Mouse (Mus musculus) liver, embryonic 15.5 days (tissue): ENCODE data around the gene Ndufa3. TPM values are rescaled to one million over a fixed set of nuclear protein-coding genes. Genes with fewer than 3 reads are reported as not detected.
A peak's percentile ranks its signal among the peaks of the same experiment; 100 is the strongest.

Experiments used
- ATAC-seq: fragments of 200-750 bp; cut with Nextera tagmentation; 2 replicates; pipeline ENCODE4 v1.8.0; 2017; ENCODE audit warnings: moderate number of reproducible peaks, mild to moderate bottlenecking, moderate library complexity; ENCODE audit not compliant: insufficient read depth
- H3K27ac ChIP-seq: fragments of 300-500 bp; sonication (generic); replicated peaks from 2 replicates; pipeline ENCODE4 v1.5.1; 2015; ENCODE audit warnings: mild to moderate bottlenecking, inconsistent platforms
- H3K27me3 ChIP-seq: fragments of 300-500 bp; sonication (generic); 2 replicates; pipeline ENCODE4 v1.6.1; 2015; ENCODE audit warnings: mild to moderate bottlenecking, inconsistent platforms
- H3K36me3 ChIP-seq: fragments of 300-500 bp; sonication (generic); replicated peaks from 2 replicates; pipeline ENCODE4 v1.6.1; 2015; ENCODE audit warnings: moderate library complexity, mild to moderate bottlenecking, inconsistent platforms
- H3K4me1 ChIP-seq: fragments of 300-500 bp; sonication (generic); replicated peaks from 2 replicates; pipeline ENCODE4 v1.6.1; 2015; ENCODE audit warnings: inconsistent platforms
- H3K4me2 ChIP-seq: fragments of 300-500 bp; sonication (generic); 2 replicates; pipeline ENCODE4 v1.6.1; 2015; ENCODE audit warnings: moderate library complexity, mild to moderate bottlenecking, inconsistent platforms
- H3K4me3 ChIP-seq: fragments of 300-500 bp; sonication (generic); replicated peaks from 2 replicates; pipeline ENCODE4 v1.5.1; 2015; ENCODE audit warnings: mild to moderate bottlenecking, inconsistent platforms
- H3K9ac ChIP-seq: fragments of 300-500 bp; sonication (generic); 2 replicates; pipeline ENCODE4 v1.6.1; 2015; ENCODE audit warnings: moderate library complexity, mild to moderate bottlenecking, inconsistent platforms
- H3K9me3 ChIP-seq: fragments of 300-500 bp; sonication (generic); replicated peaks from 2 replicates; pipeline ENCODE4 v1.6.1; 2016; ENCODE audit warnings: inconsistent platforms
- WGBS: fragments of 180-500 bp; shearing (Covaris S2); methylation state at CpG from one replicate; pipeline ENCODE4 v1.1.7; 2015; ENCODE audit warnings: mixed read lengths; ENCODE audit not compliant: insufficient replicate concordance; 5-methylcytosine and 5-hydroxymethylcytosine counted together
- polyA plus RNA-seq: library from polyadenylated mRNA; unstranded; fragments of >200 nt; fragmentation: Nextera tagmentation; extraction: Ambion mirVana; gene quantifications from 2 replicates; pipeline ENCODE4 v1.2.1, GENCODE M21; 2015

Ndufa3 gene
- polyA plus RNA-seq, 1 experiment from 2014 or later: 276 TPM

DNA sequence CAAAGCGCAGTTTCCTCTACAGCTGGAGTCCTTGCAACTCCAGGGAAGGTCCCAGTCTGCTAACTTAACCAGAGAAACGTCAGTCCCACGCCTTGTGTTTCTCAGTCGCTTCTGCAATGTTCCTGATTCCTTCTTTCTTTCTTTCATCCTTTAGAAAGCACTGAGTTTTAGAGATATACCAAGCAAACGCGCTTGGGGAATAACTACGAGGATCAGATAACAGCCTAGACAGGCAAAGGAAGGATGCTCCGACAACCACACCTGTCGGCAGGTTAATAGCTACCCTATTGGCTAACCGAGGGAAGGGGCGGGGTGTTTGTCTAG lies 27.1 kb downstream of the Ndufa3 start:
- 1% methylated on average over 11 of the region's 11 CpGs for WGBS

DNA sequence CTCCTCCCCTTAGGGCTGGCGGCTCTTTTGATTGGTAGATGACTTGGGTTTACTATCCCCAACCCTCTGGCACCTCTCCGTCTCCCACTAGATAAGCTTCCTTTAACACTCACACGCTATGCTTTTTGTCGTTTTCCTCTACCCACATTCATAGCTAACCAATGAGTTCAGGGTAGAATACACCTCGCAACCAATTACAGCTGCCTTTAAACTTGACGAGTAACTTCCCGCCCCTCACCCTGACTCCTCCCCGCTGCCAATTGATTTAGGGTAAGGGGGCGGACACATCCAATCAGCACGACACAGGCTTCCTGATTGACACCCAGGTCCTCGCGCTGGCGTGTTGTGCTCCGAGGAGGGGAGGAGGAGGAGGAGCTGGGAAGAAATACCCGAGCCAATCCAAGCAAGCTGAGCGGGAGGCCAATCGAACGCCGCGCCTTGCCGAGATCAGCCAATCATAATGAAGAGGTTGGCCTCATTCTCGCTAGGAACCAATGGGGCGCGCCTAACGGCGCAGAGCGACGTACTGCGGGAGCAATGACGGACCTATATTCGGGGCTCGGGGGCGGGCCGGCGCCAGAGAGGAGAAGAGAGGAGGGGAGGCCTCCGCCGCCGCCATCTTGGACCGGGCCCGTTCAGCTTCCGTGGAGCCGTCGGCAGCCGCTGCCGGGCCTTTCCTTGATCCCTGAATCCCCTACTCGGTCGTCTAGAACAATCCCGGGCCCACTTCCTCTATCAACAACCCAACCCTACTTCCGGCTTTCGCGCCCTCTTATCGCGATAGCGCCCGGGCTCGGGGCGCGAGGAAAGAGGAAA lies 27.7 kb downstream of the Ndufa3 start, which contains the start of gene Cnot3:
Gene Cnot3, plus strand, starts transcription at position 597 of the 816 bp plus-strand sequence.
- WGBS: under 1% methylated on average over 51 of the region's 58 CpGs
- peak within 1 kb of the TSS; percentile 82 for H3K4me2 ChIP-seq
- peak within 1 kb of the TSS; percentile 100 for H3K9ac ChIP-seq
- H3K27ac ChIP-seq: peak within 1 kb of the TSS; percentile 97
- H3K9me3 ChIP-seq: no peaks in the 10 kb centered on the region
- peaks cover 40% of the 10 kb centered on the region for H3K4me1 ChIP-seq
- peaks cover 35% of the 10 kb centered on the region for H3K36me3 ChIP-seq
- H3K4me3 ChIP-seq: peak within 1 kb of the TSS; percentile 100
- ATAC-seq: peak; percentile 97
- no peaks in the 10 kb centered on the region for H3K27me3 ChIP-seq

More for the DNA sequence above, 27.1 kb downstream of the Ndufa3 start:
- Histone ChIP-seq H3K9me3 (no peaks in the 10 kb centered on the region), H3K27me3 (no peaks in the 10 kb centered on the region), H3K9ac (peak overlapping the region; percentile 25; the same call in 1 of the 2 replicates), H3K4me1 (peaks cover 40% of the 10 kb centered on the region), H3K36me3 (peaks cover 36% of the 10 kb centered on the region), H3K4me3 (peak overlapping the region; percentile 100), H3K27ac (peak overlapping the region; percentile 96), H3K4me2 (peak overlapping the region; percentile 80)
- no peak for ATAC-seq

- H3K4me3 ChIP-seq: peak overlapping the region; percentile 100
- no peaks in the 10 kb centered on the region for H3K27me3 ChIP-seq
- H3K4me2 ChIP-seq: peak overlapping the region; percentile 82
- peak overlapping the region; percentile 100 for H3K9ac ChIP-seq
- peak overlapping the region; percentile 97 for H3K27ac ChIP-seq
- H3K4me1 ChIP-seq: peaks cover 40% of the 10 kb centered on the region
- under 1% methylated on average over 55 of the region's 58 CpGs for WGBS
- no peaks in the 10 kb centered on the region for H3K9me3 ChIP-seq
- no peak for ATAC-seq
- peaks cover 36% of the 10 kb centered on the region for H3K36me3 ChIP-seq
These were observed 28.4 kb downstream of the Ndufa3 start for GRCm38 (mm10) chr7:3645488-3646025.

DNA sequence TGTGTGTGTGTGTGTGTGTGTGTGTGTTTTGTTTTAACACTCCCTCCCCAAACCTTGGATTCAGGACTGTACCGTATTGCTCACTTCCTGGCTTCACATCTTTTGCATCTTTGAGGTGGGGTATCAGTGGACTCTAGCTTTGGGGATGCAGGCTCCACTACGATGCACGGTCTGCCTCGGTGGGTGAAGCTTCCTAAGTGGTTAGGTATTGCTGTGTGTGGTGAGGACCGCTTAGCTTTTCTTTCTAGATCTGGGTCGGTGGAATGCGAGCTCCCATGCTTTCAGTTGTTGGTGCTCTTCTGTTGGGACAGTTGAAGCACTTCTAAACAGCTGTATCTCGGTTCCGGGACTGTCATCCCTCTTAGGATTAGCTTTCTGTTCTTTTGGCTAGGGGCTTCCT lies 29.0 kb downstream of the Ndufa3 start:
- H3K4me3 ChIP-seq: peak overlapping the region; percentile 100
- H3K36me3 ChIP-seq: peaks cover 36% of the 10 kb centered on the region
- peak overlapping the region; percentile 100 for H3K9ac ChIP-seq
- WGBS: 15% methylated on average over 9 of the region's 9 CpGs
- no peak for ATAC-seq
- no peaks in the 10 kb centered on the region for H3K27me3 ChIP-seq
- H3K4me1 ChIP-seq: peaks cover 40% of the 10 kb centered on the region
- H3K9me3 ChIP-seq: no peaks in the 10 kb centered on the region
- peak overlapping the region; percentile 82 for H3K4me2 ChIP-seq
- H3K27ac ChIP-seq: peak overlapping the region; percentile 97

DNA sequence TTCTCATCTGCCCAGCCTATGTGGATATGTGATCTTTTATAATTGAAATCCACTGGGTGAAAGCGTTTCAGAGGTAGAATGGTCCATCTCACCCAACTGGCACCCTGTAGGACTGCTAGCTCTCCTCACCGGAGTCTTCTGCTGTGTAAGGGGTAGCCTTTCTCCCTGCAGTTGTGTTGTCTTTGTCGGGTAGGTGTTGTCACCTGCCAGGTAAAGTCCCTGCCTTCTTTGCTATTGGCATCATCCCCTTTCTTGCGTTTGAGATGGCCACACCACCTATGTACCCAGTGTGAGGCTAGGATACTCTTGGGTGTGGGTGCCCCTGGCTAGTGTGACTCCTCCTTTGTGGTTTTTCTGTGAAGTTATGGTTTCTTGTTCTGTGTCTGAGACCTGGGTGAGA lies 29.5 kb downstream of the Ndufa3 start:
- no peak for ATAC-seq
- no peaks in the 10 kb centered on the region for H3K9me3 ChIP-seq
- peak overlapping the region; percentile 82 for H3K4me2 ChIP-seq
- 47% methylated on average over 4 of the region's 4 CpGs for WGBS
- peaks cover 40% of the 10 kb centered on the region for H3K4me1 ChIP-seq
- H3K27ac ChIP-seq: peak overlapping the region; percentile 97; the same call in 1 of the 2 replicates
- peak overlapping the region; percentile 100 for H3K9ac ChIP-seq
- no peaks in the 10 kb centered on the region for H3K27me3 ChIP-seq
- peaks cover 36% of the 10 kb centered on the region for H3K36me3 ChIP-seq
- peak overlapping the region; percentile 100 for H3K4me3 ChIP-seq

GRCm38 (mm10) chr7:3656966-3657365 lies 39.8 kb downstream of the Ndufa3 start:
- H3K9ac ChIP-seq: no peak overlapping the region
- no peak overlapping the region for H3K27ac ChIP-seq
- H3K9me3 ChIP-seq: no peaks in the 10 kb centered on the region
- no peak for ATAC-seq
- peaks cover 100% of the 10 kb centered on the region for H3K36me3 ChIP-seq
- 81% methylated on average over 4 of the region's 4 CpGs for WGBS
- H3K4me3 ChIP-seq: no peak overlapping the region
- H3K27me3 ChIP-seq: no peaks in the 10 kb centered on the region
- H3K4me2 ChIP-seq: no peak overlapping the region
- H3K4me1 ChIP-seq: no peaks in the 10 kb centered on the region

- Histone ChIP-seq H3K27ac (no peak overlapping the region), H3K4me3 (no peak overlapping the region), H3K4me1 (peaks cover 7% of the 10 kb centered on the region), H3K4me2 (no peak overlapping the region), H3K27me3 (no peaks in the 10 kb centered on the region), H3K36me3 (peaks cover 98% of the 10 kb centered on the region), H3K9ac (no peak overlapping the region), H3K9me3 (no peaks in the 10 kb centered on the region)
- ATAC-seq: no peak
- 93% methylated on average over 14 of the region's 14 CpGs for WGBS
These were observed 41.4 kb downstream of the Ndufa3 start for GRCm38 (mm10) chr7:3658578-3658977.

GRCm38 (mm10) chr7:3664524-3665214 lies 47.5 kb downstream of the Ndufa3 start:
- WGBS: 22% methylated on average over 15 of the region's 15 CpGs
- peaks cover 42% of the 10 kb centered on the region for H3K4me1 ChIP-seq

GRCm38 (mm10) chr7:3665215-3666114 lies 48.3 kb downstream of the Ndufa3 start, which contains the start of gene Leng1:
TSS of gene Leng1 (minus strand) at chr7:3665840.
- peak within 1 kb of the TSS; percentile 91 for H3K4me2 ChIP-seq
- peak; percentile 98 for ATAC-seq
- 3% methylated on average over 45 of the region's 45 CpGs for WGBS

More at GRCm38 (mm10) chr7:3664524-3665214, 47.5 kb downstream of the Ndufa3 start:
- Histone ChIP-seq H3K27me3 (no peaks in the 10 kb centered on the region), H3K9ac (peak overlapping the region; percentile 81), H3K36me3 (peaks cover 40% of the 10 kb centered on the region), H3K4me2 (peak overlapping the region; percentile 91), H3K4me3 (peak overlapping the region; percentile 74), H3K27ac (peak overlapping the region; percentile 93), H3K9me3 (no peaks in the 10 kb centered on the region)
- peak; percentile 45 for ATAC-seq

GRCm38 (mm10) chr7:3666921-3667391 lies 49.8 kb downstream of the Ndufa3 start:
- no peaks in the 10 kb centered on the region for H3K9me3 ChIP-seq
- ATAC-seq: peak; percentile 8
- no peaks in the 10 kb centered on the region for H3K27me3 ChIP-seq
- peak overlapping the region; percentile 37 for H3K9ac ChIP-seq
- H3K4me2 ChIP-seq: peak overlapping the region; percentile 91
- 22% methylated on average over 14 of the region's 14 CpGs for WGBS
- peak overlapping the region; percentile 74 for H3K4me3 ChIP-seq
- H3K36me3 ChIP-seq: peaks cover 17% of the 10 kb centered on the region
- peak overlapping the region; percentile 93 for H3K27ac ChIP-seq
- H3K4me1 ChIP-seq: peaks cover 42% of the 10 kb centered on the region

More at GRCm38 (mm10) chr7:3665215-3666114, 48.3 kb downstream of the Ndufa3 start, which contains the start of gene Leng1:
- Histone ChIP-seq H3K27ac (peak within 1 kb of the TSS; percentile 93), H3K9ac (peak within 1 kb of the TSS; percentile 81), H3K4me3 (peak within 1 kb of the TSS; percentile 74), H3K9me3 (no peaks in the 10 kb centered on the region), H3K27me3 (no peaks in the 10 kb centered on the region), H3K36me3 (peaks cover 32% of the 10 kb centered on the region), H3K4me1 (peaks cover 42% of the 10 kb centered on the region)
